Mouse (Mus musculus) frontal cortex, postnatal 10 days (tissue): Measurements from ENCODE around the gene Rassf5.
"Not testable (repeated sequence)": the region's sequence is repeated elsewhere in the genome, so short reads cannot be mapped to it uniquely, and the experiment has no call there.

Source experiments
- DNase-seq, 2 experiments: peaks; one replicate each; pipeline ENCODE4 v3.0.0; 2022; ENCODE audit warnings: low spot score in 2 of 2, mixed read lengths in 1 of 2

Gene Rassf5

GRCm38 (mm10) chr1:131257288-131257687 is 12.2 kb upstream of the Rassf5 start:
- no peak for DNase-seq

GRCm38 (mm10) chr1:131252516-131253250 is 7.6 kb upstream of the Rassf5 start:
- DNase-seq, result not testable (repeated sequence)

GRCm38 (mm10) chr1:131246433-131247395 is 1.7 kb upstream of the Rassf5 start:
- DNase-seq, result peak in 1 of 2 experiments; percentile 37

- DNase-seq, result peak; percentile 38 to 47
These were observed 868 bp upstream of the Rassf5 start for GRCm38 (mm10) chr1:131245926-131246325.

- DNase-seq, result no peak
These were observed 446 bp downstream of the Rassf5 start for GRCm38 (mm10) chr1:131244536-131245088.

GRCm38 (mm10) chr1:131242956-131243355 is 2.1 kb downstream of the Rassf5 start:
- DNase-seq, result no peak

- DNase-seq, result no peak
These were observed 5.4 kb downstream of the Rassf5 start for GRCm38 (mm10) chr1:131239576-131240193.

GRCm38 (mm10) chr1:131238931-131239381 is 6.1 kb downstream of the Rassf5 start:
- DNase-seq, result no peak

- no peak for DNase-seq
These were observed 9.0 kb downstream of the Rassf5 start for GRCm38 (mm10) chr1:131236077-131236476.

GRCm38 (mm10) chr1:131233527-131233926 is 11.5 kb downstream of the Rassf5 start:
- DNase-seq, result no peak

- DNase-seq, result no peak
These were observed 16.4 kb downstream of the Rassf5 start for GRCm38 (mm10) chr1:131228659-131229058.

- DNase-seq, result no peak
These were observed 16.8 kb downstream of the Rassf5 start for GRCm38 (mm10) chr1:131228225-131228624.

GRCm38 (mm10) chr1:131224848-131225471 is 20.1 kb downstream of the Rassf5 start:
- DNase-seq, result no peak

- no peak for DNase-seq
These were observed 21.7 kb downstream of the Rassf5 start for GRCm38 (mm10) chr1:131223345-131223744.

GRCm38 (mm10) chr1:131221822-131222590 is 23.1 kb downstream of the Rassf5 start:
- DNase-seq, result no peak

GRCm38 (mm10) chr1:131218933-131219332 is 26.1 kb downstream of the Rassf5 start:
- DNase-seq, result no peak

- DNase-seq, result no peak
These were observed 31.7 kb downstream of the Rassf5 start for GRCm38 (mm10) chr1:131213361-131213760.

- no peak for DNase-seq
These were observed 32.1 kb downstream of the Rassf5 start for GRCm38 (mm10) chr1:131212956-131213355.

GRCm38 (mm10) chr1:131211655-131212054 is 33.4 kb downstream of the Rassf5 start:
- no peak for DNase-seq

GRCm38 (mm10) chr1:131209971-131210426 is 35.1 kb downstream of the Rassf5 start:
- DNase-seq, result no peak
